ENCODE assay signal across 12 mouse cellular contexts in genomic region chr5:130307921-130308320, GRCm38 (mm10).
"Had no signal": no experiment of that assay in that cellular context is flagged by ENCODE, and none has a peak within 500 bp of the region (broad histone marks: within the 10 kb centered on the region; RNA-seq: fewer than 3 reads in every experiment).

No protein-coding gene starts in this region.

- H3K27ac ChIP-seq: liver, embryonic 15.5 days; stomach, postnatal 0 days had no signal

- DNase-seq: kidney, adult 2 months; kidney, postnatal 25 days; lung, adult 2 months; lung, postnatal 36 days; midbrain, embryonic 14.5 days; right cerebral cortex, adult 18-20 months; right cerebral cortex, postnatal 25 days; thymus, postnatal 4 days had no signal

- H3K4me1 ChIP-seq: liver, embryonic 15.5 days had no signal

- H3K9me3 ChIP-seq: liver, embryonic 15.5 days had no signal

- H3K9ac ChIP-seq: liver, embryonic 15.5 days had no signal

- H3K4me2 ChIP-seq: liver, embryonic 11.5 days; liver, embryonic 15.5 days had no signal

- ATAC-seq: lung, postnatal 0 days had no signal

- H3K4me3 ChIP-seq: liver, embryonic 15.5 days had no signal

- H3K27me3 ChIP-seq: liver, embryonic 15.5 days had no signal
